Mouse (Mus musculus): ENCODE data around the gene Myo5c.

The Myo5c gene

GRCm38 (mm10) chr9:75243730-75244406 is 12.0 kb downstream of the Myo5c start:
- DNase-seq (ENCODE audit: low read depth, low spot score), result no peak

GRCm38 (mm10) chr9:75244527-75244926 is 12.7 kb downstream of the Myo5c start:
- DNase-seq (ENCODE audit: low read depth, low spot score), result no peak

- peak; percentile 85 for DNase-seq (ENCODE audit: low read depth, low spot score)
These were observed 14.5 kb downstream of the Myo5c start for GRCm38 (mm10) chr9:75246080-75246930.

- no peak for DNase-seq (ENCODE audit: low read depth, low spot score)
These were observed 16.1 kb downstream of the Myo5c start for GRCm38 (mm10) chr9:75247870-75248269.

GRCm38 (mm10) chr9:75248359-75248758 is 16.5 kb downstream of the Myo5c start:
- no peak for DNase-seq (ENCODE audit: low read depth, low spot score)

GRCm38 (mm10) chr9:75248874-75249273 is 17.1 kb downstream of the Myo5c start:
- DNase-seq (ENCODE audit: low read depth, low spot score), result no peak

- DNase-seq (ENCODE audit: low read depth, low spot score), result peak; percentile 64
These were observed 21.3 kb downstream of the Myo5c start for GRCm38 (mm10) chr9:75253158-75253557.

- DNase-seq (ENCODE audit: low read depth, low spot score), result no peak
These were observed 21.9 kb downstream of the Myo5c start for GRCm38 (mm10) chr9:75253766-75254165.

- DNase-seq (ENCODE audit: low read depth, low spot score), result no peak
These were observed 22.6 kb downstream of the Myo5c start for GRCm38 (mm10) chr9:75254196-75254955.

GRCm38 (mm10) chr9:75255820-75256545 is 24.2 kb downstream of the Myo5c start:
- no peak for DNase-seq (ENCODE audit: low read depth, low spot score)

- no peak for DNase-seq (ENCODE audit: low read depth, low spot score)
These were observed 27.0 kb downstream of the Myo5c start for GRCm38 (mm10) chr9:75258792-75259191.

GRCm38 (mm10) chr9:75259656-75260055 is 27.8 kb downstream of the Myo5c start:
- DNase-seq (ENCODE audit: low read depth, low spot score), result no peak

- DNase-seq (ENCODE audit: low read depth, low spot score), result no peak
These were observed 29.6 kb downstream of the Myo5c start for GRCm38 (mm10) chr9:75261332-75261872.

GRCm38 (mm10) chr9:75262235-75262826 is 30.5 kb downstream of the Myo5c start:
- DNase-seq (ENCODE audit: low read depth, low spot score), result peak; percentile 35

GRCm38 (mm10) chr9:75264008-75264718 is 32.3 kb downstream of the Myo5c start:
- DNase-seq (ENCODE audit: low read depth, low spot score), result peak; percentile 88

GRCm38 (mm10) chr9:75267147-75267546 is 35.3 kb downstream of the Myo5c start:
- no peak for DNase-seq (ENCODE audit: low read depth, low spot score)

- DNase-seq (ENCODE audit: low read depth, low spot score), result no peak
These were observed 38.6 kb downstream of the Myo5c start for GRCm38 (mm10) chr9:75270382-75270781.

- no peak for DNase-seq (ENCODE audit: low read depth, low spot score)
These were observed 39.7 kb downstream of the Myo5c start for GRCm38 (mm10) chr9:75271539-75271938.

GRCm38 (mm10) chr9:75273646-75274045 is 41.8 kb downstream of the Myo5c start:
- no peak for DNase-seq (ENCODE audit: low read depth, low spot score)

- no peak for DNase-seq (ENCODE audit: low read depth, low spot score)
These were observed 42.7 kb downstream of the Myo5c start for GRCm38 (mm10) chr9:75274486-75274885.
